Mouse (Mus musculus) liver, embryonic 16.5 days (tissue): ENCODE measurements around the gene H3f3a. TPM values are rescaled to one million over a fixed set of nuclear protein-coding genes. Genes with fewer than 3 reads are reported as not detected.

Experiments used
- ATAC-seq: fragments of 200-750 bp; cut with Nextera tagmentation; 2 replicates; pipeline ENCODE4 v1.8.0; 2017; ENCODE audit warnings: low read depth, mild to moderate bottlenecking, moderate number of reproducible peaks, moderate library complexity
- H3K27ac ChIP-seq: fragments of 300-500 bp; sonication (generic); 2 replicates; pipeline ENCODE4 v1.5.1; 2014; ENCODE audit warnings: mild to moderate bottlenecking, low read length
- H3K27me3 ChIP-seq: fragments of 300-500 bp; sonication (generic); 2 replicates; pipeline ENCODE4 v1.6.1; 2014; ENCODE audit warnings: low read depth, low read length, mixed read lengths; ENCODE audit not compliant: control insufficient read depth, insufficient read depth
- H3K36me3 ChIP-seq: fragments of 300-500 bp; sonication (generic); 2 replicates; pipeline ENCODE4 v1.6.1; 2014; ENCODE audit warnings: mild to moderate bottlenecking; ENCODE audit not compliant: control insufficient read depth, insufficient read depth
- H3K4me1 ChIP-seq: fragments of 300-500 bp; sonication (generic); 2 replicates; pipeline ENCODE4 v1.6.1; 2014; ENCODE audit warnings: low read depth, low read length, mixed read lengths; ENCODE audit not compliant: control insufficient read depth
- H3K4me2 ChIP-seq: fragments of 300-500 bp; sonication (generic); 2 replicates; pipeline ENCODE4 v1.6.1; 2014; ENCODE audit warnings: low read depth, low read length, mixed read lengths
- H3K4me3 ChIP-seq: fragments of 300-500 bp; sonication (generic); 2 replicates; pipeline ENCODE4 v1.5.1; 2014; ENCODE audit warnings: low read depth, mild to moderate bottlenecking, low read length
- H3K9ac ChIP-seq: fragments of 300-500 bp; sonication (generic); 2 replicates; pipeline ENCODE4 v1.6.1; 2014; ENCODE audit warnings: low read depth, low read length
- H3K9me3 ChIP-seq: fragments of 300-500 bp; sonication (generic); replicated peaks from 2 replicates; pipeline ENCODE4 v1.6.1; 2016; ENCODE audit warnings: low read length; ENCODE audit not compliant: control insufficient read depth
- WGBS: fragments of 180-500 bp; shearing (Covaris S2); extraction: QIAGEN DNeasy Blood & Tissue Kit; methylation state at CpG from one replicate; pipeline ENCODE4 v1.1.7; 2014; ENCODE audit not compliant: insufficient replicate concordance; 5-methylcytosine and 5-hydroxymethylcytosine counted together
- polyA plus RNA-seq: library from polyadenylated mRNA; unstranded; fragments of >200 nt; fragmentation: Nextera tagmentation; extraction: Ambion mirVana; gene quantifications from 2 replicates; pipeline ENCODE4 v1.2.1, GENCODE M21; 2015

Gene H3f3a
- polyA plus RNA-seq, 1 experiment from 2014 or later = 2,020 TPM

DNA sequence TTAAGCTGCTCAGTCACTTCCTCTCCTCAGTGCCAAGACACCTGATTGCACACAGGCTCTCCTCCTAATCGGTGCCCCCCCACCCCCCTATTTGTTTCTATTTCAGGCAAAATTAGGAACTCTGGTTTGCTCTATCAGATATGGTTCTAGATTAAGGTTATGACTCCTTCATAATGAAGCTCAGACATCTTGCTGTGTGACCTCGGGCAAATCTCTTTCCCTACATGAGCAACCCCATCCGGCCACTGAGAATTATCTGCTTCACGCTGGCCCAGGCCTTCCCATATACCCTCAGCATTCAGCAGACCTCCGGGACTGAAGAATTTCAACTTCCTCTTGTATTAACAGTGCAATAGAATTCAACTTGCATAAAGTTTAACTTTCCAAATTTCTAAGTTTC is 14.5 kb downstream of the H3f3a start:
- Histone ChIP-seq H3K4me2 (no peak overlapping the region), H3K27ac (no peak overlapping the region), H3K9ac (no peak overlapping the region), H3K4me3 (no peak overlapping the region), H3K27me3 (peaks cover 2% of the 10 kb centered on the region), H3K36me3 (peaks cover 41% of the 10 kb centered on the region), H3K9me3 (peaks cover 2% of the 10 kb centered on the region), H3K4me1 (peaks cover 4% of the 10 kb centered on the region)
- no peak for ATAC-seq
- 50% methylated on average over 5 of the region's 5 CpGs for WGBS

- H3K27ac ChIP-seq = no peak overlapping the region
- no peak overlapping the region for H3K4me2 ChIP-seq
- 94% methylated on average over 5 of the region's 5 CpGs for WGBS
- peaks cover 2% of the 10 kb centered on the region for H3K9me3 ChIP-seq
- no peak overlapping the region for H3K9ac ChIP-seq
- peaks cover 5% of the 10 kb centered on the region for H3K27me3 ChIP-seq
- peaks cover 35% of the 10 kb centered on the region for H3K36me3 ChIP-seq
- peaks cover 10% of the 10 kb centered on the region for H3K4me1 ChIP-seq
- no peak for ATAC-seq
- H3K4me3 ChIP-seq = no peak overlapping the region
Measured at GRCm38 (mm10) chr1:180798660-180799059, 15.1 kb downstream of the H3f3a start.

GRCm38 (mm10) chr1:180794170-180794569 is 19.6 kb downstream of the H3f3a start:
- Histone ChIP-seq H3K27ac (no peak overlapping the region), H3K27me3 (peaks cover 10% of the 10 kb centered on the region), H3K4me2 (peak overlapping the region; percentile 58), H3K36me3 (no peaks in the 10 kb centered on the region), H3K9me3 (no peaks in the 10 kb centered on the region; the same call in 1 of the 2 replicates), H3K4me3 (peak overlapping the region; percentile 39), H3K9ac (no peak overlapping the region), H3K4me1 (peaks cover 11% of the 10 kb centered on the region)
- peak; percentile 47; the same call in 1 of the 2 replicates for ATAC-seq
- WGBS = 6% methylated on average over 21 of the region's 21 CpGs

- peak overlapping the region; percentile 58 for H3K4me2 ChIP-seq
- ATAC-seq = peak; percentile 35
- peaks cover 11% of the 10 kb centered on the region for H3K4me1 ChIP-seq
- no peaks in the 10 kb centered on the region; the same call in 1 of the 2 replicates for H3K9me3 ChIP-seq
- H3K27me3 ChIP-seq = peaks cover 10% of the 10 kb centered on the region
- no peak overlapping the region for H3K27ac ChIP-seq
- WGBS = 6% methylated on average over 18 of the region's 18 CpGs
- H3K9ac ChIP-seq = 0 out of 2 replicates have a peak overlapping the region, but pooled peaks have one; percentile 12
- H3K4me3 ChIP-seq = peak overlapping the region; percentile 39
- H3K36me3 ChIP-seq = no peaks in the 10 kb centered on the region
Measured at GRCm38 (mm10) chr1:180793445-180794117, 20.2 kb downstream of the H3f3a start.

DNA sequence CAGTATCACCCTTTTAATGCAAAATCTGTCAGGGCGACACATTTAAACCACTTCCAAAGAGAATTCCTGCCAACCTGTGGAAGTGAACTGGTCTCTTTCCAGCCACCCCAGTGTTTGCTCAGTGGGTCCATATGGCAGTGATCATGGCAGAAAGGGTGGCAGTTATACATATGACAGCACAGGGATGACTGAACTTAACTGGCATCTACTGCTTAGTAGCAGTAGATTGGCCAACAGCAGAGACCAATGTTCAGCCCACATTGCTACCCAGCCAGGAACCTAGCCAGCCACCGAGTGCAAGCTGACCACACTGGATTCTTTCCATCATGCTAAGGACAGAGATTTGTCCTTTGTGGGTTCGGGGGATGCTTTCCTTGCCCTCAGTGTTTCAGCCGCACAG is 20.9 kb downstream of the H3f3a start:
- Histone ChIP-seq H3K9me3 (no peaks in the 10 kb centered on the region; the same call in 1 of the 2 replicates), H3K27ac (no peak overlapping the region), H3K9ac (no peak overlapping the region), H3K4me1 (peaks cover 11% of the 10 kb centered on the region), H3K27me3 (peaks cover 10% of the 10 kb centered on the region), H3K4me2 (no peak overlapping the region), H3K36me3 (no peaks in the 10 kb centered on the region), H3K4me3 (no peak overlapping the region)
- no peak for ATAC-seq
- WGBS = 71% methylated on average over 4 of the region's 4 CpGs

DNA sequence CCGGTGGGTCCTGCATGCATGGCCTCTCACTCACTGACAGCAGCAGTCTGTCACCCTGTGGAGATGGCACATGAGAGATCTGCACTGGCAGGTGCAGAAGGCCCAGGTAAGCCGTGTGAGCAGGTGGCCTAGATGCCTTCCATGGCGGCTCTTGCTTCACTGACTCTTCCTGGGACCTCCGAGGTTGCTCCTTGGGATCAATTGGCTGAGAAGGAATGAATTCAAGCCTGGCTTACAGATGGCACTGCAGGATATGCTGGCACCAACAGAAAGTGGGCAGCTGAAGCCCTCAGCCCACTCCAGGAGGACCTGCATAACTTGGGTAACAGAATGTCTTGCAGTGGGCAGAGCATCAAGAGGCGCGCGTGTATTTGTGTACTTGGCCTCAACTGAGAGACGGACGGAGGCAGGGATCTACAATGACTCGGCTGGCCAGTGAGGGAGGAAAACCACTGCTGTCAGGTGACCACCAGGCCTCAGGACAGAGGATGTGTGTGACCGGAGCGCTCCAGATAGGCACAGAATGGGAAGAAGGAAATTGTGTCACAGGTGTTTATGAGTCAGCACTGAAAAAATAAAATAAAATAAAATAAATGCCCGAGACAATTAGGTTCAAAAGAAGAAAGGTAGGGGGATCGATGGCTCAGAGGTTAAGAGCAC is 21.8 kb downstream of the H3f3a start:
- no peak for ATAC-seq
- Histone ChIP-seq H3K9ac (no peak overlapping the region), H3K9me3 (no peaks in the 10 kb centered on the region; the same call in 1 of the 2 replicates), H3K27me3 (peaks cover 10% of the 10 kb centered on the region), H3K27ac (no peak overlapping the region), H3K36me3 (no peaks in the 10 kb centered on the region), H3K4me1 (peaks cover 11% of the 10 kb centered on the region), H3K4me3 (no peak overlapping the region), H3K4me2 (no peak overlapping the region)
- WGBS = 58% methylated on average over 14 of the region's 14 CpGs

DNA sequence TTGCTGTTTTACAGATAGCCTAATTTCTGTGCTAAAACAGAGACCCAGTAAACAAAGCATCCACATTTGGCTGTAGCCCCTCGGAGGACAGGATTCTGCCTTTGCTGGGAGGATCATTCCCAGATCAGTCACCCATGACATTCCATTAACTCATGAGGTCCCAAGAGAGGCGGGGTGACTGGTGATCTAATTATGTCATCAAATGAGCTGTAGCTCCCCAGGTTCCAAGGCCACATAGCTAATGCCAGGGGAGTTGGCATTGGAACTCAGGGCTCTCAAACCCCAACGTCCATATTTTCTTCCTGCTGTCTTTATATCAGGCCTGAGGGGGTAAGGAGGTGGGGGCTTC is 30.2 kb downstream of the H3f3a start:
- ATAC-seq = no peak
- H3K36me3 ChIP-seq = no peaks in the 10 kb centered on the region
- no peak overlapping the region for H3K9ac ChIP-seq
- H3K27ac ChIP-seq = no peak overlapping the region
- no peak overlapping the region for H3K4me3 ChIP-seq
- no peaks in the 10 kb centered on the region for H3K27me3 ChIP-seq
- WGBS = 39% methylated on average over 3 of the region's 3 CpGs
- H3K9me3 ChIP-seq = no peaks in the 10 kb centered on the region
- peaks cover under 1% of the 10 kb centered on the region for H3K4me1 ChIP-seq
- H3K4me2 ChIP-seq = no peak overlapping the region

- Histone ChIP-seq H3K27me3 (no peaks in the 10 kb centered on the region), H3K36me3 (no peaks in the 10 kb centered on the region), H3K4me2 (no peak overlapping the region), H3K9me3 (no peaks in the 10 kb centered on the region), H3K4me1 (peaks cover 5% of the 10 kb centered on the region), H3K4me3 (no peak overlapping the region), H3K27ac (no peak overlapping the region), H3K9ac (no peak overlapping the region)
- WGBS = 54% methylated on average over 9 of the region's 9 CpGs
- ATAC-seq = no peak
Measured at GRCm38 (mm10) chr1:180782906-180783579, 30.7 kb downstream of the H3f3a start.

- H3K4me2 ChIP-seq = no peak overlapping the region
- WGBS = 61% methylated on average over 5 of the region's 5 CpGs
- no peak for ATAC-seq
- no peak overlapping the region for H3K4me3 ChIP-seq
- no peaks in the 10 kb centered on the region for H3K36me3 ChIP-seq
- peaks cover 14% of the 10 kb centered on the region for H3K4me1 ChIP-seq
- no peaks in the 10 kb centered on the region for H3K9me3 ChIP-seq
- no peak overlapping the region for H3K27ac ChIP-seq
- H3K9ac ChIP-seq = no peak overlapping the region
- no peaks in the 10 kb centered on the region for H3K27me3 ChIP-seq
Measured at GRCm38 (mm10) chr1:180781250-180781649, 32.5 kb downstream of the H3f3a start.
